Mouse (Mus musculus) fibroblast of lung, adult 2 months (primary cell): ENCODE data around the gene Camk1d.
"Not testable (repeated sequence)": the region's sequence is repeated elsewhere in the genome, so short reads cannot be mapped to it uniquely, and the experiment has no call there.

Experiments used
- DNase-seq: peaks from one replicate; pipeline ENCODE4 v3.0.0-alpha.2; 2011; ENCODE audit warnings: low read depth

Gene Camk1d

DNA sequence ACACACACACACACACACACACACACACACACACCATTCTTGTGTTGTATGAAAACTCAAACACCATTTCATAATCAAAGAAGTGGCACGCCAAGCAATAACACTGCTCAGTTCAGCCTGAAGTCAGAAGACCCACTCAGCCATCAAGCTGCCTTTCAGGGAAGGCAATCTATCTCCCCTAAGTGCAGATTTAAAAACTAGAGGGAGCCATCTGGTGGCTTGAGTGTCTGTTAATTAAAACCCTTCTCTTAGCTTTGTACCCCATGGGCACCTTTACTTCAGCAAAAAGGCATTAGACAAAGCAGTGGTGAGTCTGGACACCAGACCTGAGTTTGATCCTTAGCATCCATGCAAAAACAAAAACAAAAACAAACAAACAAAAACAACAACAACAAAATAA, 317.9 kb downstream of the Camk1d start:
- no peak for DNase-seq

DNA sequence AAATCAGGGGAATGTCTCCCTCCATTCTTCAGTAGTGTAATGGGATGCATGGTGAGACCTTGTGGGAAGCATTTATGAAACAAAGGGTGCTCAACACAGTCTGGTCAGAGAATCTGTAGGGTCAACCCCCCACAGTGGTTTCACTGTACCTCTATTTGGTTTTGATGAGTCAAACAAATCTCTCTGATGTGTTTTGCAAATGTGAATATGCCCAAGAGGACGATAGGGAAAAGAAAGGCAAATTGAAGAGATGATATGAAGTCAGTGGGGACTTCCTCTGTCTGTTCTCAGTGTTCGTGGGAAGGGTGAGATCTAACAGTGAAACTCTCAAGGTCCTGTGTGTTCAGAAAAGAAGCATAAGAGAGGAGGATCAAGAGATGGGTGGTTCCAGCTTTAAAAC, 318.4 kb downstream of the Camk1d start:
- DNase-seq = no peak

- no peak for DNase-seq
These were observed 321.4 kb downstream of the Camk1d start for GRCm38 (mm10) chr2:5392921-5393320.

- no peak for DNase-seq
These were observed 321.8 kb downstream of the Camk1d start for GRCm38 (mm10) chr2:5392470-5392869.

DNA sequence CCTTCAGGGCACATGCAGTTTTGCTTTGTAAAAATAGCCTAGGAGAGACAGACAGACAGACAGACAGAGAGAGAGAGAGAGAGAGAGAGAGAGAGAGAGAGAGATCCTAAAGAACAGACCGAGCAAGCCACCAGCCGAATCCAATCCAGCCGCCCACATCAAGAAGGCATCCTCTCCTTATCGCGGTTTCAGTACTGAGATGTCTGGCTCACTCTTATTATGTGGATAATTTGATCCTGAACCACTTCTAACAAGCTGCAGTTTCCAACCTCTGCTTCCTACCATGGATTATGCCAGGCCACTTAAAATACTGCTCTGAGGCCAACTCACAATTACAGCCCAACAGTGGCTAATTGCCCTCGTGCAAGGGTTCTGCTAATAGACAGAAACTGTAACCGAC, 325.9 kb downstream of the Camk1d start:
- DNase-seq = no peak

DNA sequence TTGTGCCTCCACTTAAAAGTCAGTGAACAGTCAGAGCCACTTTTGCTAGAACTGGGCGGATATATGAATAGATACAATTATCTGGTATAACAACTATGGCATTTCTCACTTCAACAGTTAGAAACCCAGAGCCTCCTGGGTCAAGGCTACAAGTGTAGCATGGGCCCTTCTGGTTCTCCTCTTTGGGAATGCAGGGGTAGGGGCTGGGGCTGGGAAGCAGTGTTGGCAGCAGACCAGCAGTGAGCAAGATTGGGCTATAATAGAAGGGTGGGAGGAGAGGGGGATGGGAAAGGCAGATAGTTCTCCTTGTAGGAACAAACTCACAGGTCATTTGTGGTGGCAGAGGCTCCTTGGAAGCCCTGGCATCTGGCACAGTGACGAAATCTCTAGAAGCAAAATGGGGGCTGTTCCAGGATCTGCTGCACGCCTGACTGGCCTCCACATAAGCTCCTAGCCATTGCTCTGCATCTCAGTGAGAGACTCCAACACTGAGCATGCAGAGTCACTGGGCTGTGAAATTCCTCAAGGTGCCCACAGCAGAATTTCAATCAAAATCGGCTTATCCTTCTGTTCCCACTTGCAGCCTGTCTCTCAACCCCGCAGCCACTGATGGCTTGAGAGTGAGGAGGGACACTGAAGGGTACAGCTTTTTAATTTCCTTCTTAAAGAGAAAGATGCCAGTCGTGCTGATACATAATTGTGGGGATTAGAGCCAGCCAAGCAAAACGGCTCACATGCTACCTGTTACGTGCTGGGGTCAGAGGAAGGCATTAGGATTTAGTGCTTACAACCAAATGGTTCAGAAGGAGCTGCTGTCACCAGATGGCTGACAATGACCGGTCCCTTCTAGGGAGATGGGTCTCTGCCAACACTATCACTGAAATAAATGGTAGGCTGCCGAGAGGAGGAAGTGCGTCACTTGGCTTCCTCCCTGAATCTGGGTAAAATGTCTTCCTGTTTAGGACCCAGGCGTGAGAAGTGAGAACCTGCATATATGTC, 332.3 kb downstream of the Camk1d start:
- DNase-seq = no peak

DNA sequence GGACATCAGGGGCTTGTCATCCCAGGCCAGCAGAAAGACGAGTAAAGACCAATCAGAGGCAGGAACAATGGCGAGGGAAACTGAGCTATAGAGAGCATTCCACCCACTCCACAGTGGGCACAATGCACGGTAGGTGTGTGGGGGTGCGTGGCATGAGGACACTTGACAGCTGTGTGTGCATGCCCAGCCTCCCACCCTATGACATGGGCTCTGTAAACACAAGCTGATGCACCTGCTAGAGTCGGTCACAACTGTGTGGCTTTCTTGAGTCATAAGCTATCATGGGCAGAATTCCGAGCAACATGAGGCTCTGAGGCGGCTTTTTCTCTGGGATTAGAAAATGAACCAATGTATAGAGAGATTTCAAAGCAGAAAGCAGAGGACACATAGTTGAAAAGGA, 333.3 kb downstream of the Camk1d start:
- DNase-seq = no peak

DNA sequence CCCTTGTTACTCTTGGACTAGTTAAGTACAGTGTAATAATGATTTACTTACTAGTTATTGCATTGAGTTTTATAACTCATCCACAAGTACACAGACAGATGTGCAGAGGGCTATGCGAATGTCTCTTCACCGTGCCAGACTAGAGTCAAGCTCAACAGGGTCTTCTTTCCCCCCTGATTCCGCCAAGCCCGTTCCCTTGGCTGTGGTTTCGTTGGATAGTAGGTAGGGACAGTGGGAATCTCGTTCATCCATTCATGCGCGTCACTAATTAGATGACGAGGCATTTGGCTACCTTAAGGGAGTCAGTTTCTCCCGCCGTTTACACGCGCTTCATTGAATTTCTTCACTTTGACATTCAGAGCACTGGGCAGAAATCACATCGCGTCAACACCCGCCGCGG, 335.4 kb downstream of the Camk1d start:
- DNase-seq = not testable (repeated sequence)

- DNase-seq = no peak
These were observed 336.1 kb downstream of the Camk1d start for GRCm38 (mm10) chr2:5378066-5378672.

DNA sequence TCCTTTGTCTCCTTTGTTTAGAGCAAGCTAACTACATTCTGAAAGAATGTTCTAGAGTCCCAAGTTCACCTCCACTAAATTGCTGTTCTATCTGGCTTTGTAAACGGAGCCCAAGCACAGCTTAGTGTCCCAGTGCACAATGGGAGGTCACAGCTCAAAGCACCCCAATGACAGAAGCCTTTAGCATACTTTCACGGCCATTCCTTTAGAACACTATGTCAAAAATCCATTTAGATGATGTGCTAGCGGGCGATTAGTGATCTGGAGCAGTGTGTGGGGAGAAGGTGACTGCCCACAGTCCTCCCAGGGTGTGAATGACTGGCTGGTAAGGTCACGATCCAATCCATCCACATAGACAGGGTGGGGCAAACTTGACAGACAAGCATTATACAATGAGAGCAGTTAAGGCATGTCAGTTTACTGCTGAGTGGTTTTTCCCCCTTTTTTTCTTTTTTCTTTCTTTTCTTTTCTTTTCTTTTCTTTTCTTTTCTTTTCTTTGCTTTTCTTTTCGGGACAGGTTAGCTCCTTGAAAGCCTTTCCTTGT, 341.4 kb downstream of the Camk1d start:
- DNase-seq = no peak

- DNase-seq = no peak
These were observed 343.0 kb downstream of the Camk1d start for GRCm38 (mm10) chr2:5371316-5371715.

GRCm38 (mm10) chr2:5370591-5370990, 343.7 kb downstream of the Camk1d start:
- no peak for DNase-seq

- DNase-seq = no peak
These were observed 350.5 kb downstream of the Camk1d start for GRCm38 (mm10) chr2:5363836-5364235.

DNA sequence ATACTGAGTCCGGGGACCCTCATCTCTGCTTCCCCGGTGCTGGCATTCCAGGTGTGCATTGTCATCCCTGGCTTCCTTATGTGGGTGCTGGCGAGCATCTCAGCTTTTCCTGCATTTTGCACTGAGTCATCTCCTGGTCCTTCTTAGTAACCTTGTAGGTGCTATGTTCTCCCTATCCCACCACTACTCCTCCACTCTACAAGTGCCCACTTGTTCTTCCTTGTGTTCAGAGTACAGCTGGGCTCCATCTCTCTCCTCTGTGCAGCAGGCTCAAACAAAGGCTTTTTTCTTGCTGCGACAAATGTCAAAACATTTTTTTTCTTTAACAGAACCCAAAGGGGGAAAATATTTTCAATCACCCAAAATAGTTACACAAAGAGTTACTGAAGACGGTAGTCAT, 356.3 kb downstream of the Camk1d start:
- DNase-seq = no peak

DNA sequence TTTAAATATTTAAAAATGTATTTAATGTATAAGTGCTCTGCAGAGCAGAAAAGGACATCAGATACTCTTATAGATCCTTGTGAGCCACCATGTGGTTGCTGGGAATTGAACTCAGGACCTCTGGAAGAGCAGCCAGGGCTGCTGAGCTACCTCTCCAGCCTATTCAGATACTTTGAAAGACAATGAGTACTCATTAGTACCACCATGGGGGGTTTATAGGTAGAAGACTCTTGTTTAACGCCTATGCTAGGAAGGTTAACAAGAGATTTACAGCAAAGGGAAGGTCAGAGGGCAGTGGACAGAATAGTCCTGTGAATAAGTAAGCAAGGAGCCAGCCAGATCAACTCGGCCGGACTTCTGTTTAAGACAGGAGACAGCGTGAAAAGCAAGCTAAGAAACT, 357.3 kb downstream of the Camk1d start:
- no peak for DNase-seq

DNA sequence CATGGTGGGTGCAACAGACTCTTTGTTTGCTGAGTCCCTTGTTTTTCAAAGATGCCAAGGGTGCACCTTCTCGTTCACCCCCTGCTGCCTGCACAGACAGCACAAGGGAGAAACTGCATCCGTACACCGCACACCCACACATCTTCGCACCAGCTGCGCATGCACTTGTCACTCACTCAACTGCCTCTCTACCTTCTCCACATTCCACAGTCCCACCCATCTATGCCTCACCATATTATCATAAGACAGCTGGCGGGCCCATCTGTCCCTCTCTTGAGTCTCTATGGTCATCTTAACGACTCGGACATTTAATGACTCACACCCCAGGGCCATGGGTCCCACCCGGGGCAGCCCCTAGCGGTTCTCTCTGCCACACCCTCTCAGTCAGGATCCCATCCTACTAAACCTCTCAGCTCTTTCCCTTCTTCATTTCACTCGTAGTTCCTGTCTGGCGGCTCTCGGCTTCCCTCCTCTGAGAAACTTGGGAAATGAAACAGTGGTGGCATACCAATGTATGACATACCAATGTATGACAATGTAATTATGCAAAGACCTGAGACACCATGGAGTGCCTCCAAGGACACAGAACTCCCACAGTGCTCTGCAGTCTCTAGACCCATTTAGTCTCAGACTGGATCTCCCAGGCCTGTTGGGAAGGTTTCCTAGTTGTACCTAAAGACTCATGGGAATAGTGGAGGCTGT, 361.3 kb downstream of the Camk1d start:
- no peak for DNase-seq

DNA sequence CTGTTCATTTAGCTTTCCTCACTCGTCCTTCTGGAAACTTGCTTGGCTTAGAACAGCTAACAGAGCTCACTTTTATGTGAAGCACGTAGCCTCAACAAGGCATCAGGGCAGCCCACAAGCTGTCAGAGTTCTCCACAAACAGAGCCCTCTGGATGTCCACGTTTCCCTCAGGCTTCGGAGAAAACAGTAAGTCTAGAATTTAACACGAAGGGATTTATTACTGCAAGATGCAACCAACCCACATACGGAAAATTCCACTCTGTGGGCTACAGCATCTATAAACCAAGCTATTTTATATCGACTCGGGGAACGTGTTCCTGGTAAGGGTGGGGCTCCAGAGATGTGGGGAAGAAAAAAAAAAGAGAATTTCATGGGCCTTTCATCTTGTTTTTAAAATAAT, 369.0 kb downstream of the Camk1d start:
- no peak for DNase-seq

- no peak for DNase-seq
These were observed 386.6 kb downstream of the Camk1d start for GRCm38 (mm10) chr2:5327533-5328250.

DNA sequence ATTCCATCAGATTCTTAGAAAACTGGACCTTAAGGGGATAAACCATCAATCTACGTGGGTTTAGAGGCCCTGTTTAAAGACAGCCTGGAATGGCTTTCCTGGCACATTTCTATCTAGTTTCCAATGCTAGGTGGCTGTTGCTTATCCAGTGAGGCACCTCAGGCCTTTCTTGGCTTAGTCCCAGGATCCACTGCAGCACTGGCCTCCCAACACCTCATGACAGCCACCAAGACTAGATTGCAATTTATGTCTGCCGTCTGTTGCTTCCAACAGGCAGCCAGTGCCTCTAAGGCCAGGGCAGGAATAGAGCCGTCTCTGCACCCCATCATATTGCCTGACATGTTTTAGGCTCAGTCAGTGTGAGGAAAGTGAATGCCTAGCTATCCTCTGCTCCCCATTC, 389.5 kb downstream of the Camk1d start:
- DNase-seq = no peak

- no peak for DNase-seq
These were observed 392.5 kb downstream of the Camk1d start for GRCm38 (mm10) chr2:5321660-5322295.

GRCm38 (mm10) chr2:5319138-5319537, 395.2 kb downstream of the Camk1d start:
- no peak for DNase-seq
